Mouse (Mus musculus) spleen, postnatal 0 days (tissue): ENCODE measurements around the gene Chd9. TPM values are rescaled to one million over a fixed set of nuclear protein-coding genes. Genes with fewer than 3 reads are reported as not detected.

ENCODE experiments used
- polyA plus RNA-seq: library from polyadenylated mRNA; unstranded; fragments of >200 nt; fragmentation: Nextera tagmentation; extraction: Ambion mirVana; gene quantifications from 2 replicates; pipeline ENCODE4 v1.2.1, GENCODE M21; 2015

Gene Chd9
- 39.7 and 48.0 TPM in 2 replicates for polyA plus RNA-seq

DNA sequence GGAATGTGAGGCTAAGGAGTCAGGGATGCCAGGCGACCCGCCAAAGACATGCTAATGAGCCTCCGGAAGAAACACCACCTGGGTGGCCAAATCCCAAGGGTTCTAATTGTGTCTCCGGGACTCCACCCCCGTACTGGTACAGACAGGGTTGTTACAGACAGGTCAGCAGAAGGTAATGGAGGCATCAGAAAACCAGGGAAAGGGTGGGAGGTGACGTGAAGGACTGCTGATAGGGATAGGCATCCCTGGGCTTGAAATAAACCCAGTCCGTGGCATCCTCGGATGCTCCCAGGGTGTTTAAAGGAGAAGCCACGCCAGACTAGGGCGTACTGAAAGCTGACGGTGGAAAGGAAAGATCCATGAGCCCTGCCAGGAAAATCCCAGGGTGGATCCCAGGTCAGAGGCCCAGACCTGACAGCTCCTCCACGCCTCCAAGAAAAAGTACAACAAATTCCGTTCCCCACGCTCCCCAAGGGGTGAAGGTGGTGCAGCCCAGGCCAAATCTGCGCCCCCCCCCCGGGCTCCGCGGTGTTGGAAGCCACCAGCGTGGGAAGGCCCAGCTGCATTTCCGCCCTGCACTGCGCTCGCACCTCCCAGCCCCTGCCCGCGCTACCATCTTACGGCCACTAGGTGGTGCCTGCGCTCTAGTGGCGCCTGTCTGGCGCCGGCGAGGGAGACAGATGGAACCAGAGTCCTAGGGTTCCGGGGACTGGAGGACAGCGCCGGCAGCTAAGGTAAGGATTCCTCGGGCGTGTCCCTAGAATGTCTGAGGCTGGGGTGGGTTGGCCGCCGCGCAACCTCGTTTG is at the start of gene Chd9:
TSS of gene Chd9 (plus strand) at position 172 of the 806 bp plus-strand sequence.

DNA sequence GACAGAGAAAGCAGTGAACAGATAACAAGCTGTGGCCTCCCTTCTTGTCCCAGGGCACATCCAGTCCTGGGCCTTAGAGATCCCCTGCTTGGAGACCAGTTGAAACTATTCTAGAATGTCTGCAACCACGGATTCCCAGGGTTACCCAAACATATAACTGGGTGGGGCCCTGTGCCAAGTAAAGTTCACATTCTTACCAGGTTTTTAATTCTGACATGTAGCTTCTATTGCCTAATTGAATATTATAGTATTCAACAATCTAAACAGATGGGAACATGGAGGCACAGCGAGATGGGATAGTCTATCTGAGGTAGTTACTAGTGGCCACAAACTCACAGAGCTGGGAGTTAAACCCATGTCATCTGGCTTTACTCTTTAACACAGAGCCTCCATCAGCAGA is 10.9 kb upstream of the Chd9 start, which contains the start of gene Gm19935:
TSS of gene Gm19935 (minus strand) at position 101 of the 400 bp plus-strand sequence.

DNA sequence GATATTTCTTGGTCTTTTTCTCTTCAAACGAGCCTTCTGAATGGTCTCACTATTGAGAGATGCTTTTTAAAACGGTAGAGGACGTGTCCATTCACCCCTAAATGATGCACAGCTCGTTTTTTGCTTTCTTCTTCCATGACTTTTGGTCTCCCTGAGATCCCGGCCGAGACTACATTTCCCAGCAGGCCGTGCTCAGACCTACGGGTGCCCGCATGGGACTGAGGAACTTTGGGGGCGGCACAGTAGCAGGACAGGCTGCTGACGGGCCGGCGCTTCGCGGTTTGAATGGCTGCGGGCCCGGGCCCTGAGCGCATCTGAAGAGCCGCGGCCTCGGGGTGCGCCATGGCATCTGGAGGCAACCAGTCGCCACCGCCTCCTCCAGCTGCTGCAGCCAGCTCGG is 241.7 kb downstream of the Chd9 start, which contains the start of gene Rbl2:
TSS of gene Rbl2 (plus strand) at position 224 of the 400 bp plus-strand sequence.

Other genes starting within 250 kb of the Chd9 start
- gene Gm19935, start 11.0 kb upstream of the Chd9 start, polyA plus RNA-seq: not detected in 2 replicates
- gene Rbl2, start 241.7 kb downstream of the Chd9 start, polyA plus RNA-seq: 9.7 and 11.2 TPM in 2 replicates